Mouse (Mus musculus) testis, adult 2 months (tissue): ENCODE results near the gene Ctu1.

Source experiments
- CTCF ChIP-seq: fragments of 200-500 bp; IDR thresholded peaks from 2 replicates; pipeline ENCODE4 v1.5.1; 2012; ENCODE audit warnings: low read depth, mild to moderate bottlenecking, inconsistent platforms, low read length, moderate library complexity; ENCODE audit not compliant: control insufficient read depth, insufficient read depth, insufficient replicate concordance
- POLR2A ChIP-seq: fragments of 200-500 bp; IDR thresholded peaks from 2 replicates; pipeline ENCODE4 v1.6.1; 2012; ENCODE audit warnings: low read depth, mild to moderate bottlenecking, inconsistent platforms, low read length, moderate library complexity; ENCODE audit not compliant: control insufficient read depth

GRCm38 (mm10) chr7:43634500-43634899, 37.3 kb upstream of the Ctu1 start, which contains the start of gene Ceacam18:
- TF ChIP-seq CTCF, result no peak
- TF ChIP-seq POLR2A, result no peak
